Mouse (Mus musculus) stomach, postnatal 0 days (tissue): ENCODE data around the gene Ppil6. TPM values are rescaled to one million over a fixed set of nuclear protein-coding genes. Genes with fewer than 3 reads are reported as not detected.
A peak's percentile ranks its signal among the peaks of the same experiment; 100 is the strongest.

Source experiments
- ATAC-seq: fragments of 200-750 bp; cut with Nextera tagmentation; 2 replicates; pipeline ENCODE4 v1.8.0; 2017; ENCODE audit not compliant: low FRiP score, low TSS enrichment
- DNase-seq: peaks from one replicate; pipeline ENCODE4 v3.0.0-alpha.2; 2016; ENCODE audit warnings: low spot score
- H3K27ac ChIP-seq: fragments of 300-500 bp; sonication (generic); replicated peaks from 2 replicates; pipeline ENCODE4 v1.5.1; 2014; ENCODE audit warnings: mild to moderate bottlenecking, control low read depth
- H3K27me3 ChIP-seq: fragments of 300-500 bp; sonication (generic); 2 replicates; pipeline ENCODE4 v1.6.1; 2014; ENCODE audit warnings: low read length; ENCODE audit not compliant: control insufficient read depth, insufficient read depth
- H3K36me3 ChIP-seq: fragments of 300-500 bp; sonication (generic); 2 replicates; pipeline ENCODE4 v1.6.1; 2014; ENCODE audit warnings: low read length, mixed read lengths; ENCODE audit not compliant: control insufficient read depth, insufficient read depth
- H3K4me1 ChIP-seq: fragments of 300-500 bp; sonication (generic); replicated peaks from 2 replicates; pipeline ENCODE4 v1.6.1; 2014; ENCODE audit warnings: antibody characterized with exemption; ENCODE audit not compliant: control insufficient read depth, insufficient read depth
- H3K4me2 ChIP-seq: fragments of 300-500 bp; sonication (generic); replicated peaks from 2 replicates; pipeline ENCODE4 v1.6.1; 2014; ENCODE audit warnings: low read depth, mild to moderate bottlenecking, control low read depth, moderate library complexity
- H3K4me3 ChIP-seq: fragments of 300-500 bp; sonication (generic); 2 replicates; pipeline ENCODE4 v1.5.1; 2014; ENCODE audit warnings: low read depth, low read length, control low read depth
- H3K9ac ChIP-seq: fragments of 300-500 bp; sonication (generic); 2 replicates; pipeline ENCODE4 v1.6.1; 2014; ENCODE audit warnings: mild to moderate bottlenecking, low read length, control low read depth, mixed read lengths
- H3K9me3 ChIP-seq: fragments of 300-500 bp; sonication (generic); 2 replicates; pipeline ENCODE4 v1.6.1; 2016; ENCODE audit warnings: low read length; ENCODE audit not compliant: control insufficient read depth
- CTCF ChIP-seq: IDR thresholded peaks from 2 replicates; pipeline ENCODE4 v1.5.1; 2016; ENCODE audit warnings: antibody characterized with exemption, low read depth, mild to moderate bottlenecking, moderate library complexity
- EP300 ChIP-seq: optimal IDR thresholded peaks from 2 replicates; pipeline ENCODE3; 2016; ENCODE audit warnings: antibody characterized with exemption
- WGBS: fragments of 180-500 bp; shearing (Covaris S2); extraction: QIAGEN DNeasy Blood & Tissue Kit; methylation state at CpG from one replicate; pipeline ENCODE4 v1.1.7; 2014; 5-methylcytosine and 5-hydroxymethylcytosine counted together
- polyA plus RNA-seq: library from polyadenylated mRNA; unstranded; fragments of >200 nt; fragmentation: Nextera tagmentation; extraction: Ambion mirVana; gene quantifications from 2 replicates; pipeline ENCODE4 v1.2.1, GENCODE M21; 2015

Gene Ppil6
- polyA plus RNA-seq, 1 experiment from 2014 or later = 2.5 TPM

GRCm38 (mm10) chr10:41467325-41467724 lies 22.9 kb upstream of the Ppil6 start:
- no peak overlapping the region for H3K27ac ChIP-seq
- no peak for ATAC-seq
- peaks cover 4% of the 10 kb centered on the region; the same call in 1 of the 2 replicates for H3K36me3 ChIP-seq
- no peaks in the 10 kb centered on the region for H3K9me3 ChIP-seq
- DNase-seq = no peak
- TF ChIP-seq CTCF (no peak), EP300 (no peak)
- H3K4me1 ChIP-seq = no peaks in the 10 kb centered on the region
- H3K27me3 ChIP-seq = no peaks in the 10 kb centered on the region
- no peak overlapping the region for H3K4me3 ChIP-seq
- H3K9ac ChIP-seq = no peak overlapping the region
- WGBS = 61% methylated on average over 6 of the region's 6 CpGs
- no peak overlapping the region for H3K4me2 ChIP-seq

GRCm38 (mm10) chr10:41470693-41471092 lies 19.5 kb upstream of the Ppil6 start:
- DNase-seq (no peak), ATAC-seq (no peak)
- no peaks in the 10 kb centered on the region for H3K9me3 ChIP-seq
- 86% methylated on average over 3 of the region's 3 CpGs for WGBS
- no peaks in the 10 kb centered on the region for H3K27me3 ChIP-seq
- H3K4me2 ChIP-seq = no peak overlapping the region
- no peak overlapping the region for H3K4me3 ChIP-seq
- TF ChIP-seq EP300 (no peak), CTCF (no peak)
- H3K9ac ChIP-seq = no peak overlapping the region
- 0 out of 2 replicates have a peak, but pooled peaks cover 3% of the 10 kb centered on the region for H3K4me1 ChIP-seq
- H3K36me3 ChIP-seq = no peaks in the 10 kb centered on the region
- no peak overlapping the region for H3K27ac ChIP-seq

- no peak overlapping the region for H3K27ac ChIP-seq
- no peak overlapping the region for H3K4me2 ChIP-seq
- no peaks in the 10 kb centered on the region for H3K27me3 ChIP-seq
- 0 out of 2 replicates have a peak, but pooled peaks cover 3% of the 10 kb centered on the region for H3K4me1 ChIP-seq
- ATAC-seq = no peak
- no peaks in the 10 kb centered on the region for H3K36me3 ChIP-seq
- TF ChIP-seq EP300 (no peak), CTCF (no peak)
- DNase-seq = no peak
- no peak overlapping the region for H3K4me3 ChIP-seq
- H3K9ac ChIP-seq = no peak overlapping the region
- no peaks in the 10 kb centered on the region for H3K9me3 ChIP-seq
These were observed 17.7 kb upstream of the Ppil6 start for GRCm38 (mm10) chr10:41472534-41472933.

GRCm38 (mm10) chr10:41472962-41473481 lies 17.2 kb upstream of the Ppil6 start:
- DNase-seq (no peak), ATAC-seq (no peak)
- H3K9ac ChIP-seq = no peak overlapping the region
- H3K4me1 ChIP-seq = 0 out of 2 replicates have a peak, but pooled peaks cover 3% of the 10 kb centered on the region
- no peak overlapping the region for H3K4me2 ChIP-seq
- no peaks in the 10 kb centered on the region for H3K36me3 ChIP-seq
- H3K4me3 ChIP-seq = no peak overlapping the region
- H3K27me3 ChIP-seq = no peaks in the 10 kb centered on the region
- H3K9me3 ChIP-seq = no peaks in the 10 kb centered on the region
- 76% methylated on average over 5 of the region's 5 CpGs for WGBS
- 0 out of 2 replicates have a peak overlapping the region, but pooled peaks have one; percentile 24 for H3K27ac ChIP-seq
- TF ChIP-seq CTCF (no peak), EP300 (no peak)

GRCm38 (mm10) chr10:41473782-41474468 lies 16.3 kb upstream of the Ppil6 start:
- Histone ChIP-seq H3K9ac (no peak overlapping the region), H3K9me3 (no peaks in the 10 kb centered on the region), H3K4me1 (0 out of 2 replicates have a peak, but pooled peaks cover 3% of the 10 kb centered on the region), H3K36me3 (no peaks in the 10 kb centered on the region), H3K4me3 (no peak overlapping the region), H3K27ac (peak overlapping the region; percentile 74), H3K4me2 (no peak overlapping the region), H3K27me3 (no peaks in the 10 kb centered on the region)
- peak; percentile 47 for DNase-seq
- no peak for TF ChIP-seq EP300
- TF ChIP-seq CTCF = no peak
- no peak for ATAC-seq
- 47% methylated on average over 6 of the region's 6 CpGs for WGBS

- 0 out of 2 replicates have a peak, but pooled peaks cover 3% of the 10 kb centered on the region for H3K36me3 ChIP-seq
- H3K27me3 ChIP-seq = no peaks in the 10 kb centered on the region
- 0 out of 2 replicates have a peak, but pooled peaks cover 3% of the 10 kb centered on the region for H3K4me1 ChIP-seq
- 13% methylated on average over 1 of the region's 1 CpGs for WGBS
- no peaks in the 10 kb centered on the region for H3K9me3 ChIP-seq
- H3K9ac ChIP-seq = no peak overlapping the region
- H3K4me2 ChIP-seq = no peak overlapping the region
- TF ChIP-seq EP300 (no peak), CTCF (no peak)
- H3K27ac ChIP-seq = peak overlapping the region; percentile 92
- peak; percentile 46 for DNase-seq
- H3K4me3 ChIP-seq = no peak overlapping the region
- ATAC-seq = peak; percentile 43
These were observed 15.3 kb upstream of the Ppil6 start for GRCm38 (mm10) chr10:41474981-41475391.
